Mouse (Mus musculus) liver, adult (tissue): ENCODE data around the gene Zfp385a.

Experiments
- GATA4 ChIP-seq: IDR thresholded peaks from 2 replicates; pipeline ENCODE4 v1.6.1; 2014; ENCODE audit warnings: mild to moderate bottlenecking, low read length; ENCODE audit not compliant: insufficient replicate concordance

The Zfp385a gene

GRCm38 (mm10) chr15:103298026-103298425 lies 41.9 kb downstream of the Zfp385a start:
- TF ChIP-seq GATA4 = no peak

DNA sequence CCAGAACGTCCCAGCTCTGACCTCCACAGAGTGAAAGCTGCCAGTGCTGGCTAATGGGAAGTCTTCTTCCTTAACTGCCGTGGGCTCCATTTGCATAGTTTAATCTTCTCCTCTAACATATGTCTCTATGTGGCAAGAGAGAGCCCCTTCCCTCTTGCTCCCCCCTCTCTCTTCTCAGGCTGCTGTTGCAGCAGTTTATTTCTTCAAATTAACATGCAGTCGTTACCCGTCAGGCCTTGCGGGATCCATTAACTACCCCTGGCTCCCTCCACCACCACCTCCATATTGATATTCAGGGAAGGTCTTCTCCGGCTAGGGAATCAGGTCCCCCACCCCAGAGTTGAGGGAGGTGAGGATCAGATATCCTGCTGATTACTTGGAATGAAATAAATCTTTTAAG lies 42.6 kb downstream of the Zfp385a start:
- TF ChIP-seq GATA4 = no peak

GRCm38 (mm10) chr15:103295851-103296250 lies 44.0 kb downstream of the Zfp385a start:
- TF ChIP-seq GATA4 = no peak

GRCm38 (mm10) chr15:103294649-103295048 lies 45.2 kb downstream of the Zfp385a start:
- no peak for TF ChIP-seq GATA4

DNA sequence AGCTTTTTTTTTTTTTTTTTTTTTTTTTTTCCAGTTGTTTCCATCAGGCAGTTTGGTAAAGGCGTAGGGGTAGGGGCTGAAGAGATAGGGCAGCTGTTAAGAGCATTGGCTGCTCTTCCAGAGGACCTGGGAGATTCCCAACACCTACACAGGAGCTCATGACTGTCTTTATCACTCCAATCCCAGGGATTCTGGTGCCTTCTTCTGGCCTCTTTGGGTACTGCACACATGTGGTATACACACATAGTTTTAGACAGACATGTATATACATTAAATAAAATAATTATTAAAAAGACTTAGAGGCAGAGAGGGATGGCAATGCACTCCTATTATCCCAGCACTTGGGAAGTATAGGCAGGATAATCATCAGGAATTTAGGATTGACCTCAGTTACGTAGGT lies 46.5 kb downstream of the Zfp385a start:
- TF ChIP-seq GATA4 = no peak

DNA sequence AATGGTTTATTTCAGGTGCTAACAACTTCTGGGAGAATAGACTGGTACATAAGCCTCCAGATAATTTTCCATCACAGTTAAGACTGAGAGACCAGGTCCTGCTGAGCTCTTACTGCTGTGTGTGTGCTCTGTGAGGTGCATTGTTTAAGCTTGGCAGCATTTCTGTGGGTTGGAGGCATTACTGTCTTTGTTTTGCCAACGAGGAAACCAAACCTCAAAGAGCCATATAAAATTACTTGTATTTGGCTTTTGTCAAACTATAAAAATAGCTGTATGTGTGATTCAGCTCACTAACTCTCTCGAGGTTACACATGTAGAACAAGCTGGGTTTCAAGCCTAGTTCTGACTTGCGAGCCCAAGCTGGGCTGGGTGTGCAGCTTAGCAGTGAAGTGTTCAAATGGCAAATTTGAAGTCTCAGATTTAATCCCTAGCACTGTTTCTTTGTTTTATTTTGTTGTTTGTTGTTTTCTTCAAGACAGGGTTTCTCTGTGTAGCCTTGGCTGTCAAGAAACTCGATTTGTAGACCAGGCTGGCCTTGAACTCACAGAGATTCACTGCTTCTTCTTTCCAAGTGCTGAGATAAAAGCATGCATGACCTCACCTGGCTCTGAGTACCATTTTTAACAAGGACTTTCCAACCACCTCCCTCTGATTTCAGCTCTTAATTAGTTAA lies 47.1 kb downstream of the Zfp385a start:
- no peak for TF ChIP-seq GATA4

GRCm38 (mm10) chr15:103290843-103291242 lies 49.0 kb downstream of the Zfp385a start:
- no peak for TF ChIP-seq GATA4

DNA sequence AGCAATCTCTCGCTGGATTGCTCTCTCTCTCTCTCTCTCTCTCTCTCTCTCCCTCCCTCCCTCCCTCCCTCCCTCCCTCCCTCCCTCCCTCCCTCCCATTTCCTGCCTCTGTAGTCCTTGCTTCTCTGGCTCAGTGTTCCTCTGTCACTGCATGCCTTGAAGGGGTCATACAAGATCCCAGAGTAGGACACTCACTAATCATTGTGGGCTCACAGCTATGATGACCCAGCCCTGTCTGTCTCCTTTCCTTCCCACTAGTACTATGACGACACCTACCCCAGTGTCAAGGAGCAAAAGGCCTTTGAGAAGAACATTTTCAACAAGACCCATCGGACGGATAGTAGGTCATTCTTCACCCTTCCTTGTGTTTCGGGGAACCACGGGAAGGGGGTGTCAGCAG lies 49.5 kb downstream of the Zfp385a start:
- no peak for TF ChIP-seq GATA4

- no peak for TF ChIP-seq GATA4
These were observed 50.3 kb downstream of the Zfp385a start for GRCm38 (mm10) chr15:103289600-103289999.

GRCm38 (mm10) chr15:103285778-103286417 lies 54.0 kb downstream of the Zfp385a start:
- no peak for TF ChIP-seq GATA4

DNA sequence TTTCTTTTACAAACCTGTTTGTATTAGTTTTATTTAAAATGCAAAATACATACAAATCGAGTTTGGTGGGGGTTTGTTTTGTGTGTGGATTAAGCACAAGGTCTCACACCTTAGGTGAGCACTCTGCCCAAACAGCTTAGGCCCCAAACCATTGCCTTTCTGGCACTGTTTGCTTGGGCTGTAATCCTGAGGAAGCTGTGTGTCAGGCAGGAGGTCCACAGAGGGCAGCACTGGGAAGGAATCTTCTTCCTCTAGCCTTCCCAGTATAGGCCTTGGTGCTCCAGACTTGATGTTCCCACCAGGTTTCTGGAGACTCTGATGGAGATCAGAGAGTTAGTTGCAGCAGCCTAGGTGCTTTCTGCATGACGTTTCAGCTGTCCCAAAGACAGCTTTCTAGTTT lies 55.2 kb downstream of the Zfp385a start:
- no peak for TF ChIP-seq GATA4

DNA sequence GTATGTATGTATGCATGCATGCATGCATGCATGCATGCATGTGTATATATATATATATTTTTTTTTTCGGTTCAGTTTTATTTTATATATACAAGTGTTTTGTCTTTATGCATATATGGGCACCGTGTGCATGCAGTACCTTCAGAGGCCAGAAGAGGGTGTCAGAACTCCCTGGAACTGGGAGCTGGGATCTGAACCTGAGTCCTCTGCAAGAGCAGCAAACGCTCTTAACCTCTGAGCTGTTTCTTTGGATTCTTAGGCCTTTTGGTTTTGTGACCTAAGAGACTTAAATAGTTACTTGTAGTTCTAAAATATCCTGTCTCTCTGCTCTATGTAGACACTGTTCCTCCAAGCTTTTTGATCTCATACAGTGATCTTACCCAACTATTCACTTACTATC lies 55.8 kb downstream of the Zfp385a start:
- TF ChIP-seq GATA4 = no peak

GRCm38 (mm10) chr15:103281465-103282205 lies 58.3 kb downstream of the Zfp385a start:
- TF ChIP-seq GATA4 = no peak

DNA sequence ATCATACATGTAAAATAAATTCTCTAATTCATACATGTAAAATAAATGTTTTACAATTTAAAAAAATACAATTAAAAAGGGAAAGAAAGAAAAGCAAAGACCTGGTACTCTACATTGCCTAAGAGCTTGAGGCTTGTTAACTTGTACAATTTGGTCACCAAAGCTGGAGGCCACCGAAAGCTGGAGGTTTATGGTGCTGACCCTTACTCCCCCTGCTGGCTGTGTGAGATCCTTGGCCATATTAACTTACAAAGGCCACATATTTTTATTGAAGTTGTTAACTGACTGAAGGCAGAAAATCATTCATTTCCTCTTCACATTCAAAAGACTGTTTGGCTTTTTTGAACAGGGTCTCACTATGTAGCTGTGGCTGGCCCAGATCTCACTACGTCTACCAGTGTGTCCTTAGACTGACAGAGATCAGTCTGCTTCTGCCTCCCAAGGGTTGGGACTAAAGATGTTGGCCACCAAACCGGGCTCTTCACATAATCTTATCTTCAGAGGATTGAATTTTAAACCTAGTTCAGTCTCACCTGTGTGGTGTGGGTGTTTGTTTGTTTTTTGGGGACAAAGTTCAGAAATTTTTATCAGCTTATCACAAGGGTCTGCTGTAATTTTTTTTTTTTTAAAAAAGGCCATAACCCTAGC lies 59.0 kb downstream of the Zfp385a start:
- TF ChIP-seq GATA4 = peak; percentile 68; the same call in 1 of the 2 replicates

DNA sequence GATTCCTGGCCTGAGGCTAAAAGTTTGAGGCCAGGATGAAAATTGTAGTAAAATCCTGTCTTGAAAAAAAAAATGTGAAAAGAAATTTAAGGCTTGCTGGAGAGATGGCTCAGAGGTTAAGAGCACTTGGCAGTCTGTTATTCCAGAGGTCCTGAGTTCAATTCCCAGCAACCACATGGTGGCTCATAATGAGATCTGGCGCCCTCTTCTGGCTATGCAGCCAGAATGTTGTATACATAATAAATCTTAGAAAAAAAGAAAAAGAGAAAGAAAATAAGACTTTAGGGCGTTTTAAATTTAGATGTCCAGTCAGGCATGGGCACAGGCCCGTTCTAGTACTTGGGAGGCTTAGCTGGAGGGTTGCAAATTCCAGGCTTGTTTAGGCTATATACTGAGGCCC lies 60.1 kb downstream of the Zfp385a start:
- no peak for TF ChIP-seq GATA4

- no peak for TF ChIP-seq GATA4
These were observed 61.9 kb downstream of the Zfp385a start for GRCm38 (mm10) chr15:103277949-103278348.
